Mouse (Mus musculus) spleen, adult 2 months (tissue): ENCODE measurements around the gene Aarsd1.

Experiments
- CTCF ChIP-seq: fragments of 200-500 bp; IDR thresholded peaks from 2 replicates; pipeline ENCODE4 v1.5.1; 2011; ENCODE audit warnings: mild to moderate bottlenecking, inconsistent platforms; ENCODE audit not compliant: insufficient read depth, insufficient read length, insufficient replicate concordance; ENCODE audit errors: extremely low read depth
- POLR2A ChIP-seq: fragments of 200-500 bp; IDR thresholded peaks from 2 replicates; pipeline ENCODE4 v1.6.1; 2011; ENCODE audit warnings: low read depth, low read length, inconsistent platforms

DNA sequence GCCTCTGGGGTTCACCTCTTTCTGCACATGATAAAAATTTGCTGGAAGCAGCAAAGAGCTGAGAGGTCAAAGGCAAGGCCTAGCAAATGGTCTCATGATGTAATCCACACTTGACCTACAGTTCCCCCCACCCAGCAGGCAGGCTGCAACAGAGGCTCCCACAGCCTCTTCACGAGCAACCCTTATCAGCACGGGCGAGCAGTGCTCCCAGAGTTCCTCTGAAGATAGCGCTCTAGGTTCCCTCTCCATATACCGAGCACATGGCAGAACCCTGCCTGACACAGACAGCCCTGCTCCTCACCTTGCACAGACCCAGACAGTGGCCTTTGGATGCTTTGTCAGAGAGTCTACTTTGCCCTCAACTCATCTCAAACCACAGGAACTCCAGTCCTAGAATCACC lies 52.9 kb downstream of the Aarsd1 start:
- no peak for TF ChIP-seq POLR2A
- no peak for TF ChIP-seq CTCF
